Mouse (Mus musculus): Measurements from ENCODE around the gene Afg3l1. TPM values are rescaled to one million over a fixed set of nuclear protein-coding genes. Genes with fewer than 3 reads are reported as not detected.
"Not testable (repeated sequence)": the region's sequence is repeated elsewhere in the genome, so short reads cannot be mapped to it uniquely, and the experiment has no call there.

Afg3l1 gene
- total RNA-seq, 2 experiments from 2014 or later, result 37.9 to 39.8 TPM

GRCm38 (mm10) chr8:123463651-123464050 lies 14.1 kb upstream of the Afg3l1 start:
- DNase-seq, result no peak

- DNase-seq, result no peak
Observed at GRCm38 (mm10) chr8:123467476-123467875, 10.2 kb upstream of the Afg3l1 start.

GRCm38 (mm10) chr8:123472991-123473390 lies 4.7 kb upstream of the Afg3l1 start:
- DNase-seq, result not testable (repeated sequence)

- DNase-seq, result not testable (repeated sequence)
Observed at GRCm38 (mm10) chr8:123474549-123474948, 3.2 kb upstream of the Afg3l1 start.

- no peak for DNase-seq
Observed at GRCm38 (mm10) chr8:123476911-123477736, 579 bp upstream of the Afg3l1 start.

- no peak for DNase-seq
Observed at GRCm38 (mm10) chr8:123478456-123479218, 934 bp downstream of the Afg3l1 start.

- no peak for DNase-seq
Observed at GRCm38 (mm10) chr8:123482627-123483026, 4.9 kb downstream of the Afg3l1 start.

GRCm38 (mm10) chr8:123491280-123492075 lies 13.8 kb downstream of the Afg3l1 start:
- no peak for DNase-seq

- DNase-seq, result no peak
Observed at GRCm38 (mm10) chr8:123492898-123493297, 15.2 kb downstream of the Afg3l1 start.

- DNase-seq, result no peak
Observed at GRCm38 (mm10) chr8:123497699-123498098, 20.0 kb downstream of the Afg3l1 start.

GRCm38 (mm10) chr8:123498963-123499362 lies 21.3 kb downstream of the Afg3l1 start:
- DNase-seq, result no peak

GRCm38 (mm10) chr8:123499556-123499955 lies 21.9 kb downstream of the Afg3l1 start:
- no peak for DNase-seq

- no peak for DNase-seq
Observed at GRCm38 (mm10) chr8:123502192-123502591, 24.5 kb downstream of the Afg3l1 start.

GRCm38 (mm10) chr8:123503801-123504467 lies 26.2 kb downstream of the Afg3l1 start:
- no peak for DNase-seq

- DNase-seq, result no peak
Observed at GRCm38 (mm10) chr8:123504591-123505195, 27.0 kb downstream of the Afg3l1 start.

GRCm38 (mm10) chr8:123505267-123505666 lies 27.6 kb downstream of the Afg3l1 start:
- no peak for DNase-seq

- no peak for DNase-seq
Observed at GRCm38 (mm10) chr8:123505695-123506094, 28.0 kb downstream of the Afg3l1 start.

- DNase-seq, result no peak
Observed at GRCm38 (mm10) chr8:123507153-123507552, 29.4 kb downstream of the Afg3l1 start.

- no peak for DNase-seq
Observed at GRCm38 (mm10) chr8:123510819-123511218, 33.1 kb downstream of the Afg3l1 start.

GRCm38 (mm10) chr8:123514136-123514535 lies 36.4 kb downstream of the Afg3l1 start:
- no peak for DNase-seq

- peak; percentile 19 for DNase-seq
Observed at GRCm38 (mm10) chr8:123514781-123515539, 37.3 kb downstream of the Afg3l1 start, which contains the start of gene Dbndd1. Gene Dbndd1 (minus strand): TSS chr8:123515463.

Data from gastrocnemius, postnatal 25 days (tissue).